Mouse (Mus musculus): Measurements from ENCODE around the gene Trap1. TPM values are rescaled to one million over a fixed set of nuclear protein-coding genes. Genes with fewer than 3 reads are reported as not detected.

Trap1 gene
- polyA plus RNA-seq, 1 experiment from 2014 or later = 54.3 TPM

- 100% methylated on average over 2 of the region's 2 CpGs for WGBS
- no peak for ATAC-seq (ENCODE audit: low read depth)
- Histone ChIP-seq H3K9me3 (ENCODE audit: control insufficient read depth, low read length) (no peaks in the 10 kb centered on the region), H3K36me3 (ENCODE audit: control insufficient read depth, insufficient read depth, low read length) (peaks cover 37% of the 10 kb centered on the region), H3K27me3 (ENCODE audit: control insufficient read depth, insufficient read depth, low read length) (no peaks in the 10 kb centered on the region), H3K27ac (ENCODE audit: low read depth, low read length) (no peak overlapping the region), H3K9ac (replicated peaks; ENCODE audit: low read depth, low read length) (no peak overlapping the region), H3K4me1 (ENCODE audit: control insufficient read depth, insufficient read depth, low read length) (no peaks in the 10 kb centered on the region), H3K4me2 (ENCODE audit: low read depth, low read length) (no peak overlapping the region), H3K4me3 (ENCODE audit: low read depth, low read length) (no peak overlapping the region)
Measured at GRCm38 (mm10) chr16:4044093-4044492, 33.5 kb downstream of the Trap1 start.

GRCm38 (mm10) chr16:4041646-4042045 lies 36.0 kb downstream of the Trap1 start:
- peaks cover 49% of the 10 kb centered on the region for H3K36me3 ChIP-seq (ENCODE audit: control insufficient read depth, insufficient read depth, low read length)
- WGBS = over 99% methylated on average over 4 of the region's 4 CpGs
- no peak overlapping the region for H3K4me3 ChIP-seq (ENCODE audit: low read depth, low read length)
- H3K4me1 ChIP-seq (ENCODE audit: control insufficient read depth, insufficient read depth, low read length) = no peaks in the 10 kb centered on the region
- no peak overlapping the region for H3K4me2 ChIP-seq (ENCODE audit: low read depth, low read length)
- no peak overlapping the region for H3K27ac ChIP-seq (ENCODE audit: low read depth, low read length)
- no peak for ATAC-seq (ENCODE audit: low read depth)
- H3K27me3 ChIP-seq (ENCODE audit: control insufficient read depth, insufficient read depth, low read length) = no peaks in the 10 kb centered on the region
- H3K9me3 ChIP-seq (ENCODE audit: control insufficient read depth, low read length) = no peaks in the 10 kb centered on the region
- no peak overlapping the region for H3K9ac ChIP-seq (replicated peaks; ENCODE audit: low read depth, low read length)

DNA sequence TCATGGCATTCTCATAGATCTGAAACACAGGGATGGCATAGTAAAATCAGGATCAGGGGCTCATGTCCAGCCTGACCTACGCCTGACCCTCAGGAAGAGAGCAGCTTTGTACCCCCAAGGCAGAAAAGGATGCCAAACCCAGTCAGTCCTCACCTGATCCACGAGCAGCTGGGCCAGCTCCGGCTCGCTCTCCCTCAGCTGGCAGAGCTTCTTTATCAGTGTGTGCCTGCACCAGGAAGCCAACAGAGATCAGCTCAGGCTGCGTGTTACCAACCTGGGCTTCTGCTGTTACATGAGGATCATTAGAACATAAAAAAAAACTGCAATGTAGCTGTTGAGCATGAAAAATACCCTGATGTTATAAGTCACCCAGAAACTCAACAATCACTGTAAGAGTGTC lies 37.4 kb downstream of the Trap1 start:
- WGBS = 93% methylated on average over 5 of the region's 5 CpGs
- Histone ChIP-seq H3K4me3 (ENCODE audit: low read depth, low read length) (no peak overlapping the region), H3K4me2 (ENCODE audit: low read depth, low read length) (no peak overlapping the region), H3K4me1 (ENCODE audit: control insufficient read depth, insufficient read depth, low read length) (no peaks in the 10 kb centered on the region), H3K27ac (ENCODE audit: low read depth, low read length) (no peak overlapping the region), H3K36me3 (ENCODE audit: control insufficient read depth, insufficient read depth, low read length) (peaks cover 44% of the 10 kb centered on the region), H3K9ac (replicated peaks; ENCODE audit: low read depth, low read length) (no peak overlapping the region), H3K9me3 (ENCODE audit: control insufficient read depth, low read length) (no peaks in the 10 kb centered on the region), H3K27me3 (ENCODE audit: control insufficient read depth, insufficient read depth, low read length) (no peaks in the 10 kb centered on the region)
- ATAC-seq (ENCODE audit: low read depth) = no peak

DNA sequence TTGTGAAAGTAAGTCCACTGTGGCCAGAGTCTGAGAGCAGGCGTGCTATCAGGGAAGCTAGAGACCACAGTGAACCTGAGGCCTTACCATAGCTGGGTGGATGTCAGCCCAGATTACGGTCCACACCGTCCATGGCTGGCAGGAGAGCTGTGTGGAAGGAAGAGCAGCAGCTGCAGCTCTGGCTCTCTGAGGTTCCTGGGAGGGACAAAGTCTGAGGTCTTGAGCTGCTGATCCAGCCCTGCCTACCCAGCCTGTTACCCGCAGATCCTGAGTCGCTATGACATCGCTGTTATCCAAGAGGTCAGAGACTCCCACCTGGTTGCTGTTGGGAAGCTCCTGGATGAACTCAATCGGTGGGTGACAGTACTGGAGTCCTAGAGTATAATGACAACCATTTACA lies 39.9 kb downstream of the Trap1 start:
- no peak for ATAC-seq (ENCODE audit: low read depth)
- WGBS = 95% methylated on average over 7 of the region's 7 CpGs

DNA sequence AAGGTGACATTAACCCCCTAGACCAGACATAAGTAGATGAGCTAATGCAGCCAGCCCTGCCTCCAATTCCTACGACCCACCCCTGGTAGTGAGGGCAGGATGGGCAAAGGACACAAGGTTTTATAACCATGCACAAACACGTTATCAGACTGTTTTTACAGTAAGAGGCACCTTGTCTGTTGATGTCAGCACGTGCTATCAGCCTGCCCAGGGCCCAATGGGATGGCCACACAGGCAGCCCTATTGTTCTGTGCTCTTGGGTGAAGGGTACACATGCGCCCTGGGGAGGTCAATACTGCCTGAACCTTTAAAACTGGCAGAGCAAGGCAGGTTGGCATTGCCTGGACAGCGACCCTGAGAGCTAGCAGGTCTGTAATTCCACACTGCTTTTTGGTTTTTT lies 40.8 kb downstream of the Trap1 start, which contains the start of gene Dnase1:
Gene Dnase1 (plus strand): TSS at position 136 of the 400 bp plus-strand sequence.
- peaks cover 28% of the 10 kb centered on the region for H3K36me3 ChIP-seq (ENCODE audit: control insufficient read depth, insufficient read depth, low read length)
- H3K27me3 ChIP-seq (ENCODE audit: control insufficient read depth, insufficient read depth, low read length) = no peaks in the 10 kb centered on the region
- H3K4me3 ChIP-seq (ENCODE audit: low read depth, low read length) = no peak within 1 kb of the TSS
- no peaks in the 10 kb centered on the region for H3K4me1 ChIP-seq (ENCODE audit: control insufficient read depth, insufficient read depth, low read length)
- H3K27ac ChIP-seq (ENCODE audit: low read depth, low read length) = no peak within 1 kb of the TSS
- H3K9ac ChIP-seq (replicated peaks; ENCODE audit: low read depth, low read length) = no peak within 1 kb of the TSS
- ATAC-seq (ENCODE audit: low read depth) = no peak
- 94% methylated on average over 5 of the region's 5 CpGs for WGBS
- H3K4me2 ChIP-seq (ENCODE audit: low read depth, low read length) = no peak within 1 kb of the TSS
- H3K9me3 ChIP-seq (ENCODE audit: control insufficient read depth, low read length) = no peaks in the 10 kb centered on the region

More for the DNA sequence above, 39.9 kb downstream of the Trap1 start:
- H3K4me1 ChIP-seq (ENCODE audit: control insufficient read depth, insufficient read depth, low read length) = no peaks in the 10 kb centered on the region
- no peak overlapping the region for H3K9ac ChIP-seq (replicated peaks; ENCODE audit: low read depth, low read length)
- H3K9me3 ChIP-seq (ENCODE audit: control insufficient read depth, low read length) = no peaks in the 10 kb centered on the region
- no peaks in the 10 kb centered on the region for H3K27me3 ChIP-seq (ENCODE audit: control insufficient read depth, insufficient read depth, low read length)
- H3K4me3 ChIP-seq (ENCODE audit: low read depth, low read length) = no peak overlapping the region
- H3K27ac ChIP-seq (ENCODE audit: low read depth, low read length) = no peak overlapping the region
- peaks cover 31% of the 10 kb centered on the region for H3K36me3 ChIP-seq (ENCODE audit: control insufficient read depth, insufficient read depth, low read length)
- H3K4me2 ChIP-seq (ENCODE audit: low read depth, low read length) = no peak overlapping the region

DNA sequence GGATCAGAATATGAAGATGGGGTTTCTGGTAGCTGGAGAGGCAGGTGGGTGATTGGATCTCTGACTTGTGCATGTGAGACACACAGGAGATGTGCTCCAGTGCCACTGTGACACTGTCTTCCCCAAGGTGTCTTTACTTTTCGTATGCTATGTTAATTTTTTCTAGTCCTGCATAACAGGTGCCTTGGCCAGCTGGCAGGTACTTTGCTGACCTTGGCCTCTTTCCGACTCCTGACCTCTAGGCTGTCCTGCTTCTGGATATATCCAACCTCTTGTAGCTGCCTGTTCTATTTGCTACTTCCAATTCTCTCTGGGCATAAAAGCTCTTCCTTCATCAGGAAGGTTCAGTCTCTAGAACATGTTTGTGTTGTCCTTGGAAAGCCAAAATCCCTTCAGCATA lies 42.1 kb downstream of the Trap1 start:
- Histone ChIP-seq H3K9ac (replicated peaks; ENCODE audit: low read depth, low read length) (no peak overlapping the region), H3K4me1 (ENCODE audit: control insufficient read depth, insufficient read depth, low read length) (no peaks in the 10 kb centered on the region), H3K27me3 (ENCODE audit: control insufficient read depth, insufficient read depth, low read length) (no peaks in the 10 kb centered on the region), H3K9me3 (ENCODE audit: control insufficient read depth, low read length) (no peaks in the 10 kb centered on the region), H3K4me2 (ENCODE audit: low read depth, low read length) (no peak overlapping the region), H3K4me3 (ENCODE audit: low read depth, low read length) (no peak overlapping the region), H3K27ac (ENCODE audit: low read depth, low read length) (no peak overlapping the region), H3K36me3 (ENCODE audit: control insufficient read depth, insufficient read depth, low read length) (peaks cover 28% of the 10 kb centered on the region)
- ATAC-seq (ENCODE audit: low read depth) = no peak
- 81% methylated on average over 2 of the region's 2 CpGs for WGBS

GRCm38 (mm10) chr16:4034476-4034875 lies 43.2 kb downstream of the Trap1 start:
- H3K9me3 ChIP-seq (ENCODE audit: control insufficient read depth, low read length) = no peaks in the 10 kb centered on the region
- H3K4me2 ChIP-seq (ENCODE audit: low read depth, low read length) = no peak overlapping the region
- no peak overlapping the region for H3K9ac ChIP-seq (replicated peaks; ENCODE audit: low read depth, low read length)
- no peaks in the 10 kb centered on the region for H3K4me1 ChIP-seq (ENCODE audit: control insufficient read depth, insufficient read depth, low read length)
- no peak overlapping the region for H3K27ac ChIP-seq (ENCODE audit: low read depth, low read length)
- H3K4me3 ChIP-seq (ENCODE audit: low read depth, low read length) = no peak overlapping the region
- WGBS = 91% methylated on average over 3 of the region's 3 CpGs
- H3K36me3 ChIP-seq (ENCODE audit: control insufficient read depth, insufficient read depth, low read length) = peaks cover 20% of the 10 kb centered on the region
- ATAC-seq (ENCODE audit: low read depth) = no peak
- no peaks in the 10 kb centered on the region for H3K27me3 ChIP-seq (ENCODE audit: control insufficient read depth, insufficient read depth, low read length)

DNA sequence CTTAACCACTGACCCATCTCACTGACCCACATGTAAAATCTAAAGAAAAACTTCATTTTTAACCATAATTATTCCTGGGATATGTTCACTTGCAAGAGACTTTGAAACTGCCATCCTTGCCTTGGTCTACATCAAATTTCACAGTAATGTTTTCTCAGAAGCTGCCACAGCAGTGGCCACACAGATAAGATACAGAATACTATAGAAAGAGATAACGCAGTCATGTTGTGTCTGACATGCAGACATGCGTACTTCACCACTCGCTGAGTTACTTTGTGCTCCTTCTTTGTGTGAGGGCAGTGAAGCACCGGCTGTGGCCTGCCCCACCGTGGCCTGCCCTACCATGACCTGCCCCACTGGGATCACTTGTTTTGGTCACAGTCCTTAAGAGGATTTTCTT lies 43.7 kb downstream of the Trap1 start:
- no peaks in the 10 kb centered on the region for H3K27me3 ChIP-seq (ENCODE audit: control insufficient read depth, insufficient read depth, low read length)
- WGBS = 71% methylated on average over 5 of the region's 5 CpGs
- H3K9ac ChIP-seq (replicated peaks; ENCODE audit: low read depth, low read length) = no peak overlapping the region
- H3K36me3 ChIP-seq (ENCODE audit: control insufficient read depth, insufficient read depth, low read length) = peaks cover 17% of the 10 kb centered on the region
- H3K27ac ChIP-seq (ENCODE audit: low read depth, low read length) = no peak overlapping the region
- H3K4me1 ChIP-seq (ENCODE audit: control insufficient read depth, insufficient read depth, low read length) = no peaks in the 10 kb centered on the region
- no peaks in the 10 kb centered on the region for H3K9me3 ChIP-seq (ENCODE audit: control insufficient read depth, low read length)
- no peak overlapping the region for H3K4me3 ChIP-seq (ENCODE audit: low read depth, low read length)
- no peak overlapping the region for H3K4me2 ChIP-seq (ENCODE audit: low read depth, low read length)
- no peak for ATAC-seq (ENCODE audit: low read depth)

GRCm38 (mm10) chr16:4032341-4032748 lies 45.3 kb downstream of the Trap1 start:
- 89% methylated on average over 6 of the region's 6 CpGs for WGBS
- no peaks in the 10 kb centered on the region for H3K9me3 ChIP-seq (ENCODE audit: control insufficient read depth, low read length)
- H3K36me3 ChIP-seq (ENCODE audit: control insufficient read depth, insufficient read depth, low read length) = peaks cover under 1% of the 10 kb centered on the region; the same call in 1 of the 2 replicates
- no peak for ATAC-seq (ENCODE audit: low read depth)
- no peak overlapping the region for H3K4me2 ChIP-seq (ENCODE audit: low read depth, low read length)
- H3K4me1 ChIP-seq (ENCODE audit: control insufficient read depth, insufficient read depth, low read length) = no peaks in the 10 kb centered on the region
- H3K9ac ChIP-seq (replicated peaks; ENCODE audit: low read depth, low read length) = no peak overlapping the region
- H3K27me3 ChIP-seq (ENCODE audit: control insufficient read depth, insufficient read depth, low read length) = no peaks in the 10 kb centered on the region
- no peak overlapping the region for H3K4me3 ChIP-seq (ENCODE audit: low read depth, low read length)
- no peak overlapping the region for H3K27ac ChIP-seq (ENCODE audit: low read depth, low read length)
